Mouse (Mus musculus): ENCODE results near the gene Chd1l. TPM values are rescaled to one million over a fixed set of nuclear protein-coding genes. Genes with fewer than 3 reads are reported as not detected.
A peak's percentile ranks its signal among the peaks of the same experiment; 100 is the strongest.

Chd1l gene
- total RNA-seq, 2 experiments from 2014 or later = 8.8 to 9.5 TPM

DNA sequence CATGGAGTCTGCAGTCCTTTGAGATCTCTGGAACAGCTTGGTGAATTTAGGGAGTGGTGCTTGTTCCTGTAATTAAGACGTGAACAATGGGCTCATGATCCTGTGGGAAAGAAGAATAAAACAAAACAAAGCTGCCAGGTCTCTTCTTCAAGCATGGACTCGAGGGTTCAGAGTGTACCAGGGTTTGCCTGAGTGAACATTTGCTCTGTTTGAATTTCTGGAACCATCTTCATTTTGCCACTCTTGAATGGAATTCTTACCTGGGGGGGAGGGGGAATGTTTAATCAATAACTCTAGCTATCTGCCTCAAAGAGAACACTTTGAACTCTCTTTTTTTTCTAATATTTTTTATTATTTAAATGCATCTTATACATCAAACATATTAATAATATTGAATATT, 14.6 kb upstream of the Chd1l start:
- DNase-seq (ENCODE audit: low spot score in 2 of 2) = no peak
- intact Hi-C loops (cut with DNase I) = no loop called here

DNA sequence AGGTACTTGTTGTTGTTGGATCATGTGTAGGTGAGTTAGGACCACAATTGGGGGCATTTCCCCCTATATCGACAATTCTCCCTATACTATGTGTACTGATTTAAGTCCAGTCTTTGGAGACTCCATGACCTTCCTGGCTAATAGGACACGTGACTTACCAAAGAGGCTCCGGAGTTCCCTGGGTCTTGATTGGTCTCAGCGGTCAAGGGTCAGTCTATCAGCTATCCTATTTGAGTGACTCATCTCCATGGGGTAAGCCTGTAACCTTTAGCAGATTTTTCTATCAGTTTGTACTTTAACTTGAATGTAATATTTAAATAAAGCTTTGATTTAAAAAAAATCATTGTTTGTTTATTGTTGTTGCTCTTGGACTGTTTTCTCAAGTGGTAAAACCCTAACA, 10.7 kb upstream of the Chd1l start:
- no peak for DNase-seq (ENCODE audit: low spot score in 2 of 2)
- intact Hi-C loops (cut with DNase I) = no loop called here

DNA sequence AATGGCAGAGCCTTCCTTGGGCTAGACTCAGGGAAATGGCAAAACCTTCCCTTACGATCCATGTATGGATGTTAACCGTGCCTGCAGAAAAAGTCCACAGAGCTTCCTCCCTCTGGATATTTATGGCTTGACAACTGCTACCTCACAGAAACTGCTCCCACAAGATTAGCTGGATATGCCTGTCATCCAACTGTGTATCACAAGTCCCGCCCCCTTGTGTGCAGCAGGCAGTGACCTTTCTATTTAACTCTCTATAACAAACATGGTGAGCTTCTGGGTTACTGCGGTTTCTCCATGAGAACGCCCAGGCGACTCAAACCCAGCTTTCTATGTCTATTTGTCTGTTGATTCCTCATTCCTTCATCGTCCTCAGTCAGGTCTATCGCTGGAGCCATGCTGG, 7.9 kb upstream of the Chd1l start:
- intact Hi-C loops (cut with DNase I) = no loop called here
- DNase-seq (ENCODE audit: low spot score in 2 of 2) = no peak

DNA sequence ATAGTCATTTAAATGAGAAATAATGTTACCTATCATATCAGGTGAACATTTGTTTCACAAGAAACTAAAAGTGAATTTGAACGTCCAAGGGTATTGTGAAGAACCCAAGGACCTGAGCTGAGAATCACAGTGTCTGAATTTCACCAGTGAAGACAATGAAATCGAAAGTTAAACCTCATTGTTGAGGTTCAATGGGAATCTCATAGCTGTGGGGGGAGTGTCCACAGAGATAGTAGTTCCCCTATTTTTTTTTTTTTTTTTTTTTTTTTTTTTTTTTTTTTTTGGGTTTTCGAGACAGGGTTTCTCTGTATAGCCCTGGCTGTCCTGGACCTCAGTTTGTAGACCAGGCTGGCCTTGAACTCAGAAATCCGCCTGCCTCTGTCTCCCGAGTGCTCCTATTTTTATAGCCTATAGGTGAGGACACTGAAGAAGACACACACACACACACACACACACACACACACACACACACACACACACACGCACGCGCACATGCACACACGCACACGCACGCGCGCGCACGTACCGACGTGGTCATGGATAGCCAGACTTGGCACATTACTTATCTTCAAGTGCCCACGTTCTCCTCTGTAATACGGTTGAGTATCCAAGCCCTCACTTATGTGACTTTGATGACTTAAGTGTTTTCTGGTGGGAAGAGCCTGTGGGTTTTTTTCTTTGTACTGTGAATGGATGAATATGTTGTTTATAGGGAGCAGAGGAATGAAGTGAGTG, 7.3 kb upstream of the Chd1l start:
- intact Hi-C loops (cut with DNase I) = no loop called here
- no peak for DNase-seq (ENCODE audit: low spot score in 2 of 2)

DNA sequence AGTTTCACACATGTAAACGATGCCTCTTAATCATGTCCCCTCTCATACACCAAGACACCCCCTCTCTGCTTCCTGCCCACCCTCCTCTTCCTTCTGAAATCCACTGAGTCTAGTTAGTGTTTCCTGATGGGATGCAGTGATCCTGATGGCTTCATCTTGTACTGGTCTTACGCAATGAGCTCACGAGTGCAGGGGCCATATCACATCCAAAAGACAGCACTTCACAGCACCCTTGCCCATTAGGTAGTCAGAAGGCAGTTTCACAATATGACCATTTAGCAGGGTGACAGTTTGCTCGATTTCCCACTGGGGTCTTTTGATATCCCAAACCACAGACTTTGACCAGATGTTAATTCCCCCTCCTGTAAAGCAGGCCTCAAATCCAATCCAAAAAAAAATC, 5.9 kb upstream of the Chd1l start:
- intact Hi-C loops (cut with DNase I) = no loop called here
- DNase-seq (ENCODE audit: low spot score in 2 of 2) = no peak

DNA sequence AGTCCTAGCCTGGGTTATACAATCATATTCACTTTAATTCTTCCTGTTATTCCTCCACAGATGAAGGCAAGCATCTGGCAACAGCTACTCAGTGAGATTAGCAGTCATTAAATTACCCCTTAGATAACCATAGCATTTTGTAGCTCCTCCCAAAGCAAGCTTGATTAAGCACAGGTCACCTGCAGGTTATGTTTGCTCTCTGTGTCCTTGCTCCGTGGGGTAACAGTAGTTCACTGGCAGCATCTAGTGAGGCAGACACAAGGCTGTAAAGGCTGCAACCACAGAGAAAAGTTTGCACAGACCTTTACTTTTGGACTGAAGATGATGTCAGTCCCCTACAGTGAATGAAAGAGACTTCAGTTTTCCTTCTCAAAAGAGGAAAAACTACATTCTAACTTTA, 5.2 kb upstream of the Chd1l start:
- intact Hi-C loops (cut with DNase I) = no loop called here
- no peak for DNase-seq (ENCODE audit: low spot score in 2 of 2)

DNA sequence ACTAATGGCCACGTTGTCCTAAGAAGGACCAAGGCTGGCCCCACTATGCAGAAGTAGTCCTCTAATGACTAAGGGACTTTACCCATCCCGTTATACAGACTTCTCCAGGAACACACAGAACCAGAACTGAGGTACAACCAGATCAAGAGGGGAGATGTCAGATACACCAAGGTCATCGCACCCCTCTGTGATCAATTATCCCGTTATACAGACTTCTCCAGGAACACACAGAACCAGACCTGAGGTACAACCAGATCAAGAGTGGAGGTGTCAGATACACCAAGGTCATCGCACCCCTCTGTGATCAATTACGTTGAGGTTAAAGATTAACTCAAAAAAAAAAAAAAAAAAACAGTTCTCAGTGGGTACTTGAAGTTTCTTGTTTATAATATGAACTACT, 1.0 kb upstream of the Chd1l start:
- no peak for DNase-seq (ENCODE audit: low spot score in 2 of 2)
- intact Hi-C loops (cut with DNase I) = no loop called here

DNA sequence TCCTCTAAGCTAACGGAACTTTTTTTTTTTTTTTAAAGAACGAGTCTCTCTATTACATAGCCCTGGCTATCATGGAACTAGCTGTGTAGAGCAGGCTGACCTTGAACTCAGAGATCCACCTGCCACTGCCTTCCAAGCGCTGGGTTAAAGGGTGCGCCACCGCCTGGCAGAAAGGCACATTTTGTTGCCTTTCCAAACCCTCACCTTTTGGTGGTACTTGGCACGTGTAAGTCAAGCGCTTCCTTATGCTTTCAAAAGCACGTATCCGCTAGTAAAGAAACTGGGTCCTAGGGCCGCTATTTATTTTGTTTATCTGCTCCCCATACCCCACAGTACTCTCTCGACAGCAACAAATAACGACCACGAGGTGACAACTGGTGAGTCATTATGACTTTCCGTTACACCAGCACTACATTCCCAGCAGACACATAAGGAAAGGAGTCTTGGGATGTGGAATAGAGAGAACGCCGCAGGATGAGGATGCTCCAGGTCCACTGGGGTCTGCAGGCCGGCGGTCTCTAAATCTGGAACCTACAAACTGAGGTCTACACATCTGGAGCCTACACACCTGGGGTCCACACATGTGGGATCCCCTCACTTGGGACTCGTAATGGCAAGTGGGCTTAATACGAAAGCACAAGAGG, 680 bp downstream of the Chd1l start:
- intact Hi-C loops (cut with DNase I) = no loop called here

DNA sequence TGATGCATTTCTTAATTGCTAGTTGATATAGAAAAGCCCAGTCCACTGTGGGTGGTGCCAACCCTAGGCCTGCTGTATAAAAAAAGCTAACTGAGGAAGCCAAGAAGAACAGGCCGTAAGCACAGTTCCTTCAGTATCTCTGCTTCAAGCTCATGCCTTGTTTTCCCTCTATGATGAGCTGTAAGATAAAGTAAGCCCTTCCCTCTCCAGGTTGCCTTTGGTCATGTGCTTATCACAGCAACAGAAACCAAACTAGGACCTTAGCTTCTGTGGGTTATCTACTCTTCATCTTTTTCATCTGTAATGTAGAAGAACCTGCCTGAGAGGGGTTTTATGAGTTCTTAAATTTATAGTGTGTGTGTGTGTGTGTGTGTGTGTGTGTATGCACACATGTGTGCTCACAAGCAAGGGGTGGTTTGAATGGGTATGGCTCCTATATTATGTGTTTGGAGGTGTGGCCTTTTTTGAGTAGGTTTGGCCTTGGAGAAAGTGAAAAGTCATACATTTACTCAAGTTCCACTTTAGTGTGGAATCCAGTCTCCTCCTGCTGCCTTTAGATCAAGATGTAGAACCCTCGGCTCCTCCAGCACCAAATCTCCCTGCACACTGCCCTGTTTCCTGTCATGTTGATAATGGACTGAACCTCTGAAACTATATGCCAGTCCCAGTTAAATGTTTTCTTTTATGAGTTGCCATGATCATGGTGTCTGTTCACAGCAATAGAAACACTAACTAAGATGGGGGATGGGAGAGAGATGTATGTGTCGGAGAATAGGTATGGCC, 9.8 kb downstream of the Chd1l start:
- intact Hi-C loops (cut with DNase I) = no loop called here

More for the DNA sequence above, 680 bp downstream of the Chd1l start:
- no peak for DNase-seq (ENCODE audit: low spot score in 2 of 2)

DNA sequence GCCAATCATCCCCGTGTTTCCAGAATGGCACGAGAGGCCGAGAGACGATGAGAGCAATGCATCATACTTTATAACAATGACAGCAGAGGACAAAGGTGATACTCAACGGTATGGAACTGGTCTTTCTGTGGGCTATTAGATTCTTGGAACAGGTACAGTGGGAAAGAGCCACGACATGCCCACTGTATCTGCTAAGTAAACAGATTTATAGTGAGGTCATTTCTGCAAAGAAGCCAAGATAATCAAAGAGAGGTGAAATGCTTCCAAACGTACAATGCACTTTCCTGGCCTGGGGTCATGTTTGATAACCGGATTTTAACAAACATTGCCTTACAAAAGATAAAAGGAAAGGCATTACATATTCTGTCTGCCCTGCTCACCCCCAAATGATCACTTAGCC, 13.2 kb downstream of the Chd1l start:
- DNase-seq (ENCODE audit: low spot score in 2 of 2) = no peak
- intact Hi-C loops (cut with DNase I) = no loop called here

More for the DNA sequence above, 9.8 kb downstream of the Chd1l start:
- DNase-seq (ENCODE audit: low spot score in 2 of 2) = no peak

DNA sequence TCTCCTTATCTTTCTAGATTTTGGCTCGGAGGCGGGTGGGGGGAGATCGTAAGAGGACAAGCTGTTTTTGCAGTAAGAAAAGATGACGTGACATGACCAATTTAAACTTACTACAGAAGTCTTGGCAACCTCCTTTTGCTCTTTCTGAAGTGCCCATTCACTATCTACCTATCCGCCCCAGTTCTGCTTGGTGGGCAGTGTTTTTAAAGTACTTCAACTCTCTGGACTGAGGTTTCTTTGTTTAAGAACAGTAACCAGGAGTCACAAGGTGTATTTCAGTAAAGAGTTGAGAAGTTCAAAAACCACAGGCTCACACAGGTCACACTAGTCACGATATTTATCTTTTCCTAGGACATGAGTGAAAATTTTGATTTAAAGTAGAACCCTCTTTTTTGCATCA, 14.9 kb downstream of the Chd1l start:
- no peak for DNase-seq (ENCODE audit: low spot score in 2 of 2)
- intact Hi-C loops (cut with DNase I) = no loop called here

DNA sequence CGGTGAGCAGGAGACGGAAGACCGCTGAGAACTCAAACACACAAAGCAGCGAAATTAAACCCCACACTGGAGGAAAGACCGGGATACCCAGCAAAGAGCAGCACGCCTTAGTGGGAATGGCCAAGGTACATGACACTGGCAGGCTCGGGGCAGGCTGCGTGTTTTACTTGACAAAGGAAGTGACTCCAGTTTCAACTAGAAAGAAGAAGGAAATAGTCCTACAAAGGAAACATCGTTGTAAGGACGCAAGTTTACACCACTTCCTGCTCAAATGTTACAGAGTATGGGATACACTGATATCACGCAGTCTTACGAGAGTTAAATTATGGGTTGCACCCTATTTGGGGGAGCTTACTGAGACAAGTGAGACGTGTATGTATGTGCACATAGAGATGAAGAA, 15.9 kb downstream of the Chd1l start:
- intact Hi-C loops (cut with DNase I) = no loop called here
- no peak for DNase-seq (ENCODE audit: low spot score in 2 of 2)

DNA sequence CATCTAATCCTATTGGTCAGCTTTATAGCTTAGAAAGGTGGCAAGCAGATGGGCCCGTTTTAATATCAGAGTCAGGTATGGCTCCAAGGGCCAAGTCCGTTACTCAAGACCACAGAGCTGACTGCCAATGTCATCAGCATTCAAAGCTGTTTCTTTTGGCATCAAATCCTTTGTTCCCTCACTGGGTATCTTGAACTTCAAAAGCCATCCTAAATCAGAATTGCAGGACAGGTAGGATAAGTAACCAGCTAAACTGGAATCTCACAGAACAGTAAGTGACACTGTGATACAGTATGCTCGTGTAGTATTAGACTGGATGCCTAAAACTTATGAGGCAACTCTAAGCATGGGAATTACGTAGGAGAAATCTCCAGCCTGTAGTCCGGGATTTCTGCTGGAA, 16.9 kb downstream of the Chd1l start:
- no peak for DNase-seq (ENCODE audit: low spot score in 2 of 2)
- intact Hi-C loops (cut with DNase I) = no loop called here

DNA sequence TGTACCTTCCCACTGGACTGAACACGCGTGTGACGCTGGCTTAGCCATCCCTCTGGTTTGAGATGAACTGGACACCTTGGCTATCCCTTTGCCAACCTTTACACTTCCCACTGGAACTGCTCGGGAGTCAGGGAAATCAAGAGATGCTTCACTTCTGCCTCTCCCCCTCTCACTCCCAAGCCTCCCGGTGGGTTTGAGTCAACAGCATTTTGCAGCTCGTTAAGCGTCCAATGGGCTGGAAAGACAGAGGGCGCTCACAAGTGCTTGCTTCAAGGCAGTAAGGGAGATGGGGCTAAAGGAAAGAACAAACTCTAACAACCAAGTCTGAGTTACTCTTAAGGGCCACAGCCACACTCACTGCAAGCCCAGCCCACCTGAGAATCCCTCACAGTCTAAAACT, 19.3 kb downstream of the Chd1l start:
- intact Hi-C loops (cut with DNase I) = no loop called here
- no peak for DNase-seq (ENCODE audit: low spot score in 2 of 2)

DNA sequence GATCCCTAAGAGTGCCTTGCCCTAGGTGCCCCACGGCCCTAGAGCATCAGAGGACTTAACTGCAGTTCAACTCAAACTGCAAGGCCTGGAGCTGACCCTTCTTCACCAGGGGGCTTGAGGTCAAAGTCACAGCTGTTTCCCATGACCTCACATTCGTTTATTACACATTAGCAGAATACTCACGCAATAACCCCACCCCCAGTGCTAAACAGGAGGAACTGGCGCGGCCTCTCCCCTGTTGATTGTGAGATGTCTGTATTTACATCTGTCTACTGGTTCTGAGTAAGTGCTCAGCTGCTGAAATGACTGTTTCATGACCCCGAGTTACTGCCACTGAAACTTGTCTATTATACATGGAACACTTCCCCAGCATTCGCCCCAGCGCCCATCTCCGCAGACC, 22.3 kb downstream of the Chd1l start:
- no peak for DNase-seq (ENCODE audit: low spot score in 2 of 2)
- intact Hi-C loops (cut with DNase I) = loop anchor here (5.0 to 10.0 kb wide), 2 partner anchors 250 to 403 kb away; no protein-coding TSS in a partner anchor

DNA sequence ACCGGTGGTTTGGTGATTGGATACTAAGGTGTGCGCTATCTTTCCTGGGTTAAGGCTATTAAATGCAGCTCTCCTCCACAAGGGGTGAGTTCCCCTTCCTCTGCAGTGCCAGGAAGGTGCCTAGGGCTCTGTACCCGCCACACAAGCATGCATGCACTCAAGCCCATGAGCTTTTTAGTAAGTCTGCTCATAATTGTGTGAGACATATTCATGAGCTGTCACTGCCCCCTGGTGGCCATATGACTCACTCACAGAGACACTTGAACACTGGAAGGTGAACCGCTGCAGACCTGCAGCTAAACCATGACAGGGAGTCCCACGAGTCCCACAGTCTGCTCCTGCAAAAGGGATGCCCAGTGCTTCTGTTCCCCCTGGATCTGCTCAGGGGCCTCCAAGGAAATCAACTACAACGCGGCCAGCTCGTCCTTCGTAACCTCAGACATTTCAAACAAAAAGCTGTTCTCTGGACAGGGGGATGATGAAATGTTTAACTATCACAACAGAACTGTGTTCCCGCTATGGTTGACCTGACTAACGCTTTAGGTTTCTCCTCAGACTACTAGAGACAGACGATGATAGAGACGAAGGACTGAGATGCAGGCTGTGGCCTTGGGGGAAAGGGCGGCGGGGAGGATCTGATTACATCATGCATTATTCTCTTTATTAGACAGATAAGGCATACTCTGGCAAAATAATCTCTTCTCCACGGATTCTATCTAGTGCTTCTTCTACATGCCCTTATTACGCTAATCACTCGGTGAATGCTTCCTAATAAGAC, 24.4 kb downstream of the Chd1l start:
- intact Hi-C loops (cut with DNase I) = loop anchor here (2.0 to 10.0 kb wide), 4 partner anchors 191 to 649 kb away; no protein-coding TSS in a partner anchor
- peak; percentile 66 to 84 for DNase-seq (ENCODE audit: low spot score in 2 of 2)

DNA sequence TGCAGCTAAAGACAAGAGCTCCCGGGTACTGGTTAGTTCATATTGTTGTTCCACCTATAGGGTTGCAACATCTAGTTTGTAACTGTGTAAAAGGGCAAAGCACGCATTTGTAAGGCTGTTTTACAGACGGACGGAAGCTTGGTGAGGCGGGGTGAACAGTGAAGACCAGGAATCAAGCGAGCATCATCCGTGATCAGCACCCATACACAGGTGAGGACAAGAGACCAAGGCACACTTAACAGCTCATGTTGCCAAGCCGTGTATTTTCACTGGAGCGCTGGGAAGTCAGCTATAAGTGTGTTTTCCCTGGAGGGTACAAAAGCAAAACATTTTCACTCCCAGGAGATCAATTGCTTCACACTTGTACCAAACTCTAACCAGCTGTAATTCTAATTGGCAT, 36.2 kb downstream of the Chd1l start:
- intact Hi-C loops (cut with DNase I) = no loop called here
- DNase-seq (ENCODE audit: low spot score in 2 of 2) = no peak

DNA sequence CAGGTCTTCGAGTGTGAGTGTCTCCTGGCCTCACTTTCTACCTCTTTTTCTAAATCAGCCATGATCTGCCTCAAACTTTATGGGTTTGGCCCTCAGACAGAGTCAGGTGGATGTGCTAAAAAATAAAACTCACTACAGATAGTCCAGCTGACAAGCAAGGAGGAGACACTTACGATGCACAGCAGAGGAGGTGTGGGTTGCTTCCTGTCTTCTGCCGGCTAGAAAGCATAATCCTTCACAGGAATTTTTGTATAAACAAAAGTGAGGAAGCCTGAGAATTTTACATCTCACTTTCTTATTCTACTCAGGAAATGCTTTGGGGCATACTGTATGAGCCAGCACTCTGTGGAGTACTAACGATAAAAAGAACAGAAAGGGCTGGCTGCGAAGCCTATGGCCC, 45.4 kb downstream of the Chd1l start:
- intact Hi-C loops (cut with DNase I) = no loop called here
- DNase-seq (ENCODE audit: low spot score in 2 of 2) = no peak

DNA sequence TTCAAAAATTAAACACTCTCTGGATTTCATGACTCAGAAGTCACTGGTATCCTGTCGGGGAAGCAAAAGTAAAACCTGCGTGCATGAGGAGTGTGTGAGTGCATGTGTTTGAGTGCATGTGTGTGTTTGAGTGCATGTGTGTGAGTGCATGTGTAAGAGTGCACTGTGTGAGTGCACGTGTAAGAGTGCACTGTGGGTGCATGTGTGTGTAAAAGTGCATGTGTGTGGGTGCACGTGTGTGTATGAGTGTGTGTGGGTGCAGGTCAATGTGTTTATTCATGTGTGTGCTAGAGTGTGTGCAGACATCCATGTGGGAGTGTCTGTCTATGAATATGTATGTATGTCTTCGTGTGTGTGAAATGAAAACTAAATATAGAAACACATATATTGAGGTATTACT, 51.4 kb downstream of the Chd1l start:
- intact Hi-C loops (cut with DNase I) = no loop called here
- no peak for DNase-seq (ENCODE audit: low spot score in 2 of 2)

DNA sequence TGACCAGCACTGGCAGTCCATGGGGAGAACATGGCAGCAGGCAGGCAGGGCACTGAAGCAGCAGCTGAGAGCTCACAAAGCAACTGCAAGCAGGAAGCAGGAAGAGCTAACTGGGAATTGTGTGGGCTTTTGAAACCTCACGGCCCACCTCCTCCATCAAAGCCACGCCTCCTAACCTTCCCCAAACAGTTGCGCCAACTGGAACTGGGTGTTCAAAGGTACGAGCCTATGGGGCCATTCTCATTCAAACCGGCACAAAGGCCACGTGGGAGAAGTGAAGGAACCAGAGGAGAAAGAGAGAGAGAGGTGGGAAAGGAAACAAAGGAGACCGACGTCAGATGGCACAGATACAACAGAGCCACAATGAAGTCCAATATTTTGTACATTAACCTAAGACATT, 63.8 kb downstream of the Chd1l start:
- intact Hi-C loops (cut with DNase I) = no loop called here
- DNase-seq (ENCODE audit: low spot score in 2 of 2) = no peak

Measured in left cerebral cortex, postnatal 36 days (tissue).